Mouse (Mus musculus): ENCODE measurements at regions not wholly inside any gene's neighbourhood (a gene's known extent, or its start where the extent isn't known, plus 50 kb on each side); places are given as distances from the start of the nearest gene placed in this dataset.

GRCm38 (mm10) chr11:52551451-52551850, 155.2 kb downstream of the 9530068E07Rik start:
- no peak for DNase-seq

DNA sequence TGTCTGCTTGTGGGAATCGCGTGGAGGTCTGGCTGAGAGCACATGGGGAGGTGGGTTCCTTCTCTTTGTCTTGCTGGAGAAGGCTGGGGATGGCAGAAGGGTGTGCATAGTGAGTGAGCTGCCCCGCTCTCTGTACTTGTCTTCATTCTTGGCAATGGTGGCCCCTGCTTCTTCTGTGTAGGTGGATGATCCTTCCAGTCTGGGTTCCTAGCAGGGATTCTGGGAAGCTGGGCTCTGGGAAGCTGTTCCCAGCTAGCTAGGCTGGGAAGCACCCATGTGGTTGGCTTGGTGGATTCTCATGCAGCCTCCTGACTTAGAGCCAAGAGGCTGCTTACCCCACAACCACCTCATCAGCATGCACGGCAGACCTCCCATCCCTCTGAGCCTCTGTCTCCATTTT, 156.6 kb downstream of the 9530068E07Rik start:
- DNase-seq, result no peak

- no peak for DNase-seq
These were observed 161.6 kb downstream of the 9530068E07Rik start for GRCm38 (mm10) chr11:52557836-52558235.

- no peak for DNase-seq
These were observed 162.6 kb downstream of the 9530068E07Rik start for GRCm38 (mm10) chr11:52558782-52559181.

GRCm38 (mm10) chr11:52561281-52561680, 165.1 kb downstream of the 9530068E07Rik start:
- peak; percentile 44 to 84 for DNase-seq

GRCm38 (mm10) chr11:52565457-52565856, 169.2 kb downstream of the 9530068E07Rik start:
- DNase-seq, result peak; percentile 49 to 86

DNA sequence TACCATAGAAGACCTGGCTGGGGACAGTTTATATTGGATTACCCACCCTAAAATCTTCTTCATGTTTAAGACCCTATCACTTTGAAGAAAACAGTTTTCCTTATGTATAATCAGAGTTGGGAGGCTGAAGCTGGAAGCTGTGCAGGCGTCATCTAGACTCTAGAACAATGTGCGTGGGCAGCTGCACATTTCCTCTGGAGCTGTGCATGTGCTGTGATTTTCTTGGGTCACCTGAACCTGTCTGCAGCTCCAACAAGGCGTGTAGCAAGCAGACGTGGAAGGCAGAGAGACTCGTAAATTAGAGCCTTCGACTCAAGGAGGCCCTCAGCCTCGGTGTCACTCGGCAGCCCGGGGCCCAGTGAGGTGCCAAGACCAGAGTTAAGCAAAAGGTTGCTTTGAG, 169.8 kb downstream of the 9530068E07Rik start:
- no peak for DNase-seq

DNA sequence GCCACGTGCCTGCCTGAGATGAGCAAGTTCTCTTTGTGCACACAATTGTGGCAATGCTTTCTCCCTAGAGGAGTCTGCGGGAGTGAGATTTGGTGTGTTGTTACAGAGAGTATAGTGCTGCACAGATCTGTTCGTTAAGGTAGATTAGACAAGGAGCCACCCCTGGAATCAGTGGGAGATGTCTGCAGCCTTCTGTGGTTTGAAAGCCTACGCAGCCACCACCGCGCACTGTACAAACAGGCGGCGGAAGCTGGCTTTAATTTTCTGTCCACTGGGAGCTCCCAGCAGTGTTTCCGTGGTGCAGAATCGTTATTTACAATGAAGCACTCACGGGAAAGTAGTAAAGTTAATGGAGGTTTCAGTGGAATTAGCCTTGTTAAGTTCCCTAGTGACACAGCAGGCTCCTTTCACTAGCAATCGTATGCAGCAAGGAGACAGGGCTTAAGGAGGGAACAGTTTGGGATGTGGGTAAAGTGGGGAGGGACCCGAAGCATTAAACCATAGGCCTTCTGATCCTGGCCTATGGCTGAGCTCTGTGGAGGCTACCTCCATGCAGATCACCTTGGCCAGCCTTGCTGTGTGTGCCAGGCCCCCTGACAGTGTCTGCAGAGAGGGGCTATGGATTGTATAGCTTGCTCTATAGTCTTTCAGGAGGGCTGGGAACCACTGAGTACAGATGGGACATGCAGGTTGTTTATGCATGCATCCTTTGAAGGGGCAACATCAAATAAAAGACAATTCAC, 171.9 kb downstream of the 9530068E07Rik start:
- DNase-seq, result no peak

- DNase-seq, result no peak
These were observed 172.6 kb downstream of the 9530068E07Rik start for GRCm38 (mm10) chr11:52568794-52569193.

DNA sequence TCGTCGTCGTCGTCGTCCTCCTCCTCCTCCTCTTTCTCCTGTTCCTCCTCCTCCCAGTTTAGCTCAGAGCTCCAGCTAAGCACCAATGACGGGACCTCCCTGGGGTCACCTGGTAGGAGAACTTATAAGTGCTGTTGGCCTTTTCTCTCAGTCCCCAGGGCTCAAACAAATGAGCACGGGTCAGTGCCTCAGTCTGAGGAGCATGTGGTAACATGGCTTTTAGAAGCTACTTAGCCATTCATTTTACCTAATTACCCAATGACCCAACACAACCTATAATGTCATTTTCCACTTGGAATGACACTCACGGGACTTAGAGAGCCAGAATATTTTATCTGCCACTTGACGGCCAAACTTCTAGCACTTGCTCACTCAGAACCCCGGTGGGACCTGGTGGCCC, 173.5 kb downstream of the 9530068E07Rik start:
- DNase-seq, result no peak

DNA sequence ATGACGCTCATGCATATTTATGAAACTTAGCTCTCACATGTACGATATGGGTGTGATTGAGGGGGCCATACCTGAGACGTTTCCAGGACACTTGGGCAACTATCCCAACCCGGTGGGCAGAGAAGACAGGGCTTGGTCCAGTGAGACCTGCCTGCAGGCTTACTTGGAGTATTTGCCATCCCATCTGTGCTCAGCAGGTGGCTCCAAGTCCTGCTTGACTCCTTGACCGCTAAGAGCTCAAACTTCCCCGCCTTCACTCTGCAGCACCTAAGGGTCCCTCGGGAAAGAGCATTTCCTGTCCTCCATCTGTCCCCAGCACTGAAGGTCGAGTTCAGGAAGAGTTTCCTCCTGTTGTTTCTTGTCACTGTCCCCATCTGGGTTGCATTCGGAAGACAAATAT, 182.2 kb downstream of the 9530068E07Rik start:
- no peak for DNase-seq

GRCm38 (mm10) chr11:52579764-52580377, 183.6 kb downstream of the 9530068E07Rik start:
- DNase-seq, result no peak

GRCm38 (mm10) chr11:52591596-52592180, 172.7 kb upstream of the Fstl4 start:
- no peak for DNase-seq

DNA sequence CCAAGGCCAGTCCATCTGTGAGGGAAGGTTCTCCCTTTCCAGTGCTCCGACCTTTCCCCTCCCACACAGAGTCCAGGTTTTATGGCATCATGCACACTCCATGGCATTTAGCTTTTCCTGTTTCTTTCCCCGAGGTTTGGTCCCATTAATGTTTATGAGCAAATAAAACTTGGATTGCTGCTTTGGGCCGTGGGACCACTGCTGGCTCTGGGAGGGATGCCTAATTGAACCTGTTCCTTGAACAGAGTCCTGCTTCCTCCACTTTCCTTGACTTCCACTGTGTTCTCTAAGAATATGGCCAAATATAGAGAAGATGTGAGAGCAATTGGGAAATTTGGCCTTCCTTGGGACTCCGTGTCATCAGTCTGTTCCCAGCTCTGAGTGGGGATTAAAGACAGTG, 170.3 kb upstream of the Fstl4 start:
- DNase-seq, result no peak

- no peak for DNase-seq
These were observed 163.2 kb upstream of the Fstl4 start for GRCm38 (mm10) chr11:52601196-52601595.

DNA sequence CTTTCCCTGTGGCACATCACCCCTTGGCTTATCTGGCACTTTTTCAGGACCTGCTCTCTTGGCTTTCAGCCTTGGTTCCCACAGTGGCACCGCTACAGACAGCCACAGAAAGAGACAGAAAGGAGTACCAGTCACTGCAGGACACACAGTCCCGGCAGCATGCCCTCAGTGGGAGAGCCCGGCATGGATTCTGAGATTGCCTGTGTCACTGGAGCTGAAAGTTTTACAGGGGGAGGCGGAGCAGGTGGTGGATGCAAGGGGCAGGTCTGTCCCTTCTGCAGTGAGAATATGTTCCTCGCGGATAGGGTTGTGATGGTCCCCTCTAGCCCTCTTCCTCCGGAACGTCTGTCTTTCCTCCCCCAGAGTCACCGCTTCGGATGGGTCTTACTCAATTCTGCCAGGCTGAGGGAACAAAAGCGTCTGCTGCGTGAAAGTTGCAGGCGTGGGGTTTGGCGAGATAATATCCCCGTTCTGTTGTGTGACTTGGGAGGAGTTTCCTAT, 162.3 kb upstream of the Fstl4 start:
- no peak for DNase-seq

GRCm38 (mm10) chr11:52602796-52603195, 161.6 kb upstream of the Fstl4 start:
- no peak for DNase-seq

DNA sequence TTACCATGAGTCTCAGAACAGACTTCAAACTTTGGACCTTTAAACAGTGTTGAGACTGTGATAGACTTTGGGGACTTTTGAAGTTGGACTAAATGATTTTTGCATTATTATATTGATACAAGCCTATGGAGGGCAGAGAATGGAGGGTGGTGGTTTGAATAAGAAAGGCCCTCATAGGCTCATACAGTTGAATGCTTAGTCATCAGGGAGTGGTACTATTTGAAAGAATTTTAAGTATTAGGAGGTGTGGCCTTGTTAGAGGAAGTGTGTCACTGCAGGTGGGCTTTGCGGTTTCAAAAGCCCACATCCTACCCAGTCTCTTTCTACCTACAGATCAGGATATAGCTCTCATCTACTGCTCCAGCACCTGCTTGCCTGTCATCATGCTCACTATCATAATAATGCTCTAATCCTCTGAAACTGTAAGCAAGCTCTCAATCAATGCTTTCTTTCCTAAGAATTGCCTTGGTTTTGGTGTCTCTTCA, 153.7 kb upstream of the Fstl4 start:
- DNase-seq, result no peak

- DNase-seq, result no peak
These were observed 148.8 kb upstream of the Fstl4 start for GRCm38 (mm10) chr11:52615622-52616021.

GRCm38 (mm10) chr11:52618646-52619045, 145.8 kb upstream of the Fstl4 start:
- DNase-seq, result no peak

- DNase-seq, result peak; percentile 36 to 72
These were observed 141.6 kb upstream of the Fstl4 start for GRCm38 (mm10) chr11:52622861-52623260.

DNA sequence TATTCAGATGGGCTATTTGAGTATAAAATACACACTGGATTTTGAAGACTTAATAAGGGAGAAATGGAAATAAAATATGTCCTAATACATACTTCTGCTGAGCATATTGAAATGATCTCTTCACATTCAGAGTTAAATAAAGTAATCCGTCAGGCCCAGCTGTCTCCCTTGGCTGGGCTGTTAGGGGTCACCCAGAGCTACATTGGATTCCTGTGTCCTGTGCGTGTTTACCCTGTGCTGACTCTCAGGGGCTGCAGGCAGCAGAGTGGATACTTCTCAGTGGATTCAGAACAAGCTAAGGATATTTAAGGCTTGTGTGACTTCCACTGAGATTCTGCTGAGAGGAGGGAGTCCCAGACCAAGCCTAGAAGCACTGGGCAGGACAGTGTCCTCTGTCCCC, 135.6 kb upstream of the Fstl4 start:
- DNase-seq, result no peak

DNA sequence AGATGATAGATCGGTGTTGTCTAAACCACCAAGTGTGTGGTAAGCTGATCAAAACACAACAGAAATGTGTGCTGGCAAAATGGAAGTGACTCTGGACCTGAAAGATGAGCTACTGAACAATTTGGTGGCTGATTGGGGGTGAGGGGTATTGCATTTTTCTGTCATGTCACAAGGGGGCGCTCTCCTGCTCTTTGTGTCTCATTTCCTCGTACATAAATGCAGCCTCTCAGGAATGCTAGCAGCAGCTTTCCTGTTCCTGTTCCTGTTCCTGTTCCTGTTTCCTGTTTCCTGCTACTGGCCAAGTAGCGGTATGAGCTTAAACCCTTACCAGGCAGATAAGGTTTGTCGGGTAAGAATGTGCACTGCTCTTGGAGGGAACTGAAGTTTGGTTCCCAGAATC, 134.7 kb upstream of the Fstl4 start:
- no peak for DNase-seq

- no peak for DNase-seq
These were observed 132.9 kb upstream of the Fstl4 start for GRCm38 (mm10) chr11:52631579-52631978.

Measured in lung, postnatal 4 days (tissue).